Mouse (Mus musculus) monocyte, adult 5-6 weeks (primary cell): ENCODE measurements around the gene Iqcj. TPM values are rescaled to one million over a fixed set of nuclear protein-coding genes. Genes with fewer than 3 reads are reported as not detected.

Experiments
- ATAC-seq: fragments of 153-309, 156-312 bp; replicated peaks from 2 replicates; pipeline ENCODE4 v1.8.0; 2017; ENCODE audit warnings: mild to moderate bottlenecking; ENCODE audit not compliant: low TSS enrichment, insufficient number of reproducible peaks, severe bottlenecking, poor library complexity, low FRiP score
- total RNA-seq: library from RNA; stranded (forward); fragments of 200-1000, 200-491, 200-594 nt; gene quantifications from 3 replicates; pipeline ENCODE4 v1.2.3, GENCODE M21; 2017

Gene Iqcj
- total RNA-seq: not detected in 3 replicates

DNA sequence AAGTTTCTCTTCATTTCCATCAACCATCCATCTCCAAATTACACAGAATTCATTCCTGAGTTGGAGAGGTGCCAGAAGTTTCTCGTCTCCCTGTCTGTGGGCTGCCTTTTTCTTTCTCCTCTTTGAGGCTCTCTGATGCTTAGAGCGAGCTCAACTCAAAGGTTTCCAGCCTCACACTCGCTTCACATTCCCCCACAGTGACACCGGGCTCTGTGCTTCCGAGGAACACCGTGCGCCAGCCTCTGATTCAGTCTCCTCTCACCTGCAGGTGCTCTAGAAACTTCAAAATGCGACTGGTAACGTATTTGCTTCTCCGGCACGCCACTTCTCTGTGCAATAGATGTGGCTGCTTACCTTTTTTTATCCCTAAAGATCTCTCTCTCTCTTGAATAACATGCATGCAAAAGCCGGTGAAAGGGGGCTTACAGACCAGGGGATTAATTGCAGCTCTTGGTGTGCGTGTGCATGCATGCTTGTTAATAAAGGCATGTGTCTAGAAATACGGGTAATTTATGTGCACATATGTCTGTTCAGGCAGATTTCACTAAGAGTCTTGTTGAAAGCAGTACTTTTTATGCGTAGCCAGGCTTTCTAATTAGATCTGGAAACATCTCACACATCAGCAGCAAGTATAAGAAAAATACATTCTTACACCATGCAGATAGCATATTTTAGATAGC lies at the start of gene Iqcj, which contains the start of gene Iqschfp:
Gene Iqcj (plus strand): TSS at position 195 of the 680 bp plus-strand sequence.
Gene Iqschfp (plus strand): TSS at position 207 of the 680 bp plus-strand sequence.
- no peak for ATAC-seq

DNA sequence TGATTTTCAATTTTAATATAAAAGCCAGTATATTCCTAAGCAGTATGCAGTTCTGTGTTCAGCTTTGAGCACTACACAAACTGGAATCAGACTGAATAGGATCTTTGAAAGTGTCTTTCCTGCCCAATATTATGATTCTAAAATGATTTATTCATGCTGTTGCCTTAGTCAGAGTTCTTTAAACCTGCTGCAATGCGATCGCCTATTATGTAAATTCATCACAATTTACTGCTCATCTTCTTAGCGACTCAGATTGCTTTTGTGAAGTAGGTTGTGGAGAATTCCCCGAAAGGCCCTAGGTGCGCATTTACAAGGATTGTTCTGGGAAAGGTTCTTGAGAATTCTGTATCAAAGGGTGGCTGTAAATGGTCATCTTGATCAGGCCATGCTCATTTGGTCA lies 39.6 kb upstream of the Iqcj start:
- ATAC-seq: no peak

DNA sequence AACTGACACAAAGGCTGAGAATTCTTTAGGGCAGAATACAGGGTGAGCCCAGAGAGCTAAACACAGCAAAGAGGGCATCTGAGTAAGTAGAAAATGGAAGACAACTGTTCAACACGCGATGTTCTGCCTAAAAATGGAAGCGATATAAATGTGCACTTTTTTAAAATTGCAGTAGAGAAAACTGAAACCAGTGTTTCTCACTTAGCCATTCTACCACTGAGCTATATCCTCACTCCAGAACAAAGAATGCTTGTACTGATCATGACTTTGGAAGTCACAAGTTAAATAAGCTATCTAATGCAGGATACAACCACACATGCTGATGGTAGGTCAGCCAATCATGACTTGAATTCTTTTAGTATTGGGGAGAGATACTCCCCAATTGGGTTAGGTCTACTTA lies 30.5 kb upstream of the Iqcj start:
- ATAC-seq: no peak

DNA sequence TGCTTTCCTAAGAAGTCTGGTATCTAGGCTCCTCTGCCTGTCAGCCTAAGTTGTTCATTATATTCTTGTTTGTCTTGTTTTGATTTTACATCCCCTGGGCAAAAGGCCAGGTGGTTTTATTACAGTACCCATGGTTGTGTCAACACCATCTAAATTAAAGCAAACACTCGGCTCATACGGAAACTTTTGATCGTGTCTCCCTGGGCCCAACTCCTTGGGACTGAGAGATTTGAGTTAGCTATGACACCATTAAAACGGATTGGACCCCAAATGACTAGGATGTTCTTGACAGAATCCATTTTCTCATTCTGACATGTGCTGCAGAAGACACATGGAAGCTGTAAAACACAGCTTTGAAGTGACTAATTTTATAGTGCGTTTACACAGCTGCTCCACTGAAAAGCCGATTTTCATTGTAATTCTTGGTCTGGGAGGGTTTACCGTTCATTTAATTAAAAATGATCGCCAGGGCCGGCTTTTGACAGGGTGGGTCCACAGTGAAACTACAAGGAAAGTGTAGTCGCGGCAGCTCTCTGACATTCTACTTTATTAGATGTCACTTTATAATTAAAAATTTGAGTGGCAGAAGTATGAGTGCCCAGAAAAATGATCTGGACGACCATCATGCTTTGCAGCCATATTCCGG lies 24.5 kb upstream of the Iqcj start:
- no peak for ATAC-seq

DNA sequence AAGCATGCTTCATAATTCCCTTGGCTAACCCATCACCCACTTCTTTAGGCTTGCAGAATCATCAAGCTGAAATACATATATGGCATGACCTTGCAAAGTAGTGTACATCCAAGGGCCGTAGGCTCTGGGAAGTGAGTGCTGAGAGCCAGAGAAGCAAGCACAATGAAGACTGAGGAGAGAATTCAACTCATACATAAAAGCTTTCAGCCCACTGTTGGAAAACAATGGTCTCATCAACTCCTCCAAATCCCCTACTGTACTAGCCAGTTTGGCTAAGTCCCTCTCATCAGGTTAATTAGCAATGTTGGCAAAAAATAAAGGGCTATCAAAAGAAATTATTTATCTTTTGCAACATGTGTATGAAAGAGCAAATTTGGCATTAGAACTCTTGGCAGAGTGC lies 22.6 kb upstream of the Iqcj start:
- ATAC-seq: no peak

DNA sequence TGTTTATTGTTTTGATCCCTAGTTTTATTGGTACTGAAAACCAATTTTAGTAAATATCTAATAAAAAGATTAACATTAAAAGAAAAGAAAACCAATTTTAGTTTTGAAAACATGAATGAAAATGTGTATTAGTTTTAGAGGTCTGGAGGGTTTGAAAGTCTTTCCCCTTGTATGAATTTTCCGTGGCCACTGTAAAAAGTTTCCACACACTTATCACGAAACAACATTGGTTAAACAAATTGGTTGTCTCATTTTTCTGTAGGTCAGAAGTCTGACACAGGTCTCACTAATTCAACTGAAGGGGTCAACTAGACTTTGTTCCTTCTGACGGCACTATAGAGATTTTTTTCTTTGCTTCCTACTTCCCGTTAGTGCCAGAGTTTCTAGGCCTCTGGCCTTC lies 14.8 kb upstream of the Iqcj start:
- ATAC-seq: no peak

DNA sequence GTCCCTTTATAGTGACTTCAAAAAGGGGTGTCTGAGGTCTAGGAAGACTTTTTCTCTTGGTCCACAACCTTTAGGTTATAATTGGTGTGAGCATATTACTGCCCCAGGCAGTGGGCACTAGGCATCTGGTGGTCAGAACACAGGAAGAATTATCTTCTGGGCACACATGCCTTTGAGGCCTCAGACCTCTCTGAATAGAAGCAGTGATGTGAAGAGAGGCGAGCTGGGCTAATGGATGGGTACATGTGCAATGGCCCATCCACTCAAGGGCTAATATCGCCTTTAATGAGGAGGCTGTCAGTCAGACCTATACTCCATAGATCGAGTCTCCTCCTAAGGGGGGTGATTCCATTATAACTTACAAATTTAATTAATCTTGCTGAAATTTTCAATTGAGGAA lies 7.7 kb upstream of the Iqcj start:
- no peak for ATAC-seq

DNA sequence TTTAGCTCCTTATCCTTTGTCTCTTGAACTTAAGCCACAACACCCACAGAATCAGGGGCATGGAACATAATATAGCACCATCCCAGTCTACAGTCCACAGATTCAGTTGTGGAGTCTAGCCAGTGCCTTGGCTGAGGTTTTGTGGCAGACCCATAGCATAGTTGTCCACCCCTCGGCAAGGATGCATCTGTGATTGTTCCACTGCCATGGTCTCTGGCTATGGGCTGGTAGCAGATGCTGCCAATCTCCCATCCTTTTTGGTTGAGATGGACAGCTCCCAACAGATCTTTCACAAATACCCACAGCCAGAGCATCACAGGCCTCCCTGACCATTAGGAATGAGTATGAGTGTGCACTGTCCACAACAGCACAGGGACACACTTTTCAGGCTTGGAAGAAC lies 5.8 kb upstream of the Iqcj start:
- no peak for ATAC-seq

DNA sequence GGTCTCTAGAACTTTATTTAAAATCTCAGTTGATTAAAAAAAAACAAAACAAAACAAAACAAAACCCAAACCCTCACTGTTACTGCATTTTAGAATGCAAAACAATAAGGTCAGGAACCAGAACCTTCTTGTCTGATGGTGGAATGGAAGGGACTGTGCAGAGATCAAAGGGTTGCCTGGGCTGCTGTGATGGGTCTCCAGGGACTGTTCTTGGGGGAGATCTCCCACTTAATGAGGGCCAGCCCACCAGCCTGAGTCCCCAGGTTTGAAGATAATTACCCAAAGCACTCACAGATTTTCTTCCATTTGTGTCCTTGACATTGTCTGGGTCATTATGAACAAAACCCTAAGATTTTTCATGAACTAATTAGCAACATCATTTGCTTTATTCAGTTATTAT lies 4.8 kb upstream of the Iqcj start:
- no peak for ATAC-seq

DNA sequence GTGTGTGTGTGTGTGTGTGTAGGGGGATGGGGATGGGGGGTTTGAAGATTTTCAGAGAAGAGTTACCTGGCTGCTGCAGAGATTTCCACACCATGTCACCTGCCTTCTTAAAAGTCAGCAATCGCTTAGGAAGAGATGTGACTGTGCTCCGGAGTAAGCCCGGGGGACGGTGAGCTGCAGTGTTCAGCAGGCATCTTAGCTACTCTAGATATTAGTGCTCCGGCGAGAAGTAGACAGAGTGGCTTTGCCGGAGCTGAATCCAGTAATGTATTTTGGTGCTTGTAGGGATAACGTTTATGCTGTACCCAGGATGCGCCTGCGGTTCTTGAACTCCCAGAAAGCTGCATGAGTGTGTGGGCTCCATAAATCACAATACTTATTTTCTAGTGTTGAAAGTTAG lies 748 bp downstream of the Iqcj start:
- ATAC-seq: no peak

DNA sequence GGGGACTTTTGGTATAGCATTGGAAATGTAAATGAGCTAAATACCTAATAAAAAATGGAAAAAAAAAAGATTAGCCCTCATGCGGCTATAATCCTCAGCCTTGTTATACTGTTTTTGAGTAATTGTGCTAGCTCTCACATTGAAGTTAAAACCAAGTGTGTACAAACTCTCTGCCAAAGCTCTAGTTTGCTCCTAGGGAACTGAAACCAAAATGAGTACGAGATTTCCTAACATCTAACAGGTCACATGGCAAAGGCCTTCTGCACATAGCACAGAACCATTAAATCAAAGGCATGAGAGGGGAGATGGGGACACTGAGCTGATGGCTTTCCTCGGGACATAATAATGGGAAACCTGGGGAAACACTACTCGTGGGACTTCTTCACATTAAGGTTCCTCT lies 10.5 kb downstream of the Iqcj start:
- no peak for ATAC-seq

DNA sequence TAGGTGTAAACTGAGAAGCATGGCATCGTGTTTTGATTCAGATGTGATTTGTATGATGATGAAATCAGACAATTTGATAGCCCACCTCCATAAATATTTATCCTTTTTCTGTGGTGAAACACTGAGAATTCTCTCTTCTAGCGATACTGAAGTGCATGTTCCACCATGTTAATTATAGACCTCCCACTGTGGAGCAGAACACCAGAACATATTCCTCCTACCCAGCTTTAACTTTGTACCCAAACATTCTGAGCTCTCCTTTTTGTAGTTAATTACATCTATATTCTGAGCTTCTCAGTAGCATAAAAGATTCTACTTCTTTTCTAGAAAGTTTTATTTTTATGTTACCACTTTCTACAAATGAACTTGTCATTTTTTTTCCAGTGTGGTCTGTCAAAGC lies 16.6 kb downstream of the Iqcj start:
- no peak for ATAC-seq

DNA sequence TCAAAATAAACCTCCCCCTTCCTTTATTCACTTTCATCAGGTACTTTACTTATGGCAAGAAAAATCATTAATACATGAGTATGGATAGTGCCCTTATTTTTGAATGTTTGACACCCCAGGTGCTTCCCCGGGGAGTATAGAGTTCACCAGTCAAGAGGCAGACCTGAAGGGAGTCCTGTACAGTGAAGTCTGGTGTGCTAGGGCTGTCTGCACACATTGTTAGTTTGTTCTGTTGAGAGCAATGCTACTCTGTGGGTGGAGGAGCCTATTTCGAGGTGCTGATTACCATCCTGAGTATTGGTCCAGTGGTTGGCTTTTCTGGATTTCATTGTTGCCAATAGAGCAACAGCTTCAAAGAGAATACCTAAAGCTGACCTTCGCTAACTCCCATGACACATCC lies 26.1 kb downstream of the Iqcj start:
- no peak for ATAC-seq

DNA sequence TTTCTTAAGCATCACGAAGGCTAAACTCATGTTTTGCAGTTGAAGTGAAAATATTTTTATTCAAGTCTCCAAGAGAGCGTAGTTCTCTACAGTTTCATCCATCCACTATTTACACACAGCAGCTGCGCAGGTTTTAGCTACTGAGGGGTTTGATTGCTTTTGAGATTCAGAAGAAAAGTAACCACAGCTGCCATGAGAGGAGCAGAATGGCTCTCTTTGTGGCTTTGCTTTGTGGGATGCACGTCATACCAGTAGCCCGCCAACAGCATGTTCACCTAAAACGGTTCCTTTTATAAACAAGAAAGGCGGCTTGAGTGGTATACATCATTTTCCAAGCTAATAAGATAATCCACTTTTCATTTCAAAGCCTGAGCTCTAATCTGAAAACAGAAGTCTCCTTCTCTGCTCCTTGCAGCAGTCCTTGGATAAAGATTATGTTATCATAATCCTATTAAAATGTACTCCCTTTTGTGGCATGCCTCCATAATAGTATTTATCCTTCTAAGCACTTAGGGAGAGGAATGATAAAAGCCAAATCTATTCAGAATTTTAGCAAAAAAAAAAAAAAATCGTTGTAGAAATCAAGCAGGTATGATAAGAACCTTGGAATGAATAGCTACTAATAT lies 26.7 kb downstream of the Iqcj start:
- ATAC-seq: no peak

DNA sequence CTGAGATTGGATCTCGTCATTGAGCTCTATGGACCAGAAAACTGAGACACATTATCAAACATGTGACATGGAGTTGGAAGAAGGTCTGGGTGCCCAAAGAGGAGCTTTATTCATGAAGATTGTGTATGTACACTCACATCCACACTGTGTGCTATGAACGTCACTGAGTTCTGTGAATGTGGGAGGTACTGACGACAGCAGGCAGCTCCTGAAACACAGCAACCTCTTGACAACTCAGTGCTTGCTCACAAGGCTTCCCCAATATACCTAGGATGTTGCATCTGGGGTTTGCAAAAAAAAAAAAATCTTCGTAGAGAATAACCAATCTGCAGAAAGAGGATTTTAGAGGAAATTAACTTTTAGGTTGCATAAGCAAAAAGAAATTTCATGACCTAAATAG lies 31.1 kb downstream of the Iqcj start:
- ATAC-seq: no peak

DNA sequence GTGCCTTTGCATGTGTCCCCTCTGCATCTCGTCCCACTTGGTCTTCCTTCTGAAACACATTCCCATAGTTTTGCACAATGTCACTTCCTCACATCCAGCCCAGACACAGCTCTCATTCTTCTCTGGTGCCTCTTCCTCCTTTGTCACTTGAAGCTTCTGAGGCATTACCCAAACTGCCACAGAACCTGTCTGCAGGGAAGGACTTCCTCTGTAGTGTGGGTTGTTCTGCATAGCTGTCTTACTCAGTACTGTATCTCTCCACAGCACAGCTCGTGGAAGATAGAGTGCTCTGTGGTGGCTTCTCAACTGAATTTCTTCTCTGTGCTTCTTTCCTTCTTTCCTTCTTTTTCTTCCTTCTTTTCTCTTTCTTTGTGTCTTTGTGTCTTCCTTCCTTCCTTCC lies 33.4 kb downstream of the Iqcj start:
- no peak for ATAC-seq

DNA sequence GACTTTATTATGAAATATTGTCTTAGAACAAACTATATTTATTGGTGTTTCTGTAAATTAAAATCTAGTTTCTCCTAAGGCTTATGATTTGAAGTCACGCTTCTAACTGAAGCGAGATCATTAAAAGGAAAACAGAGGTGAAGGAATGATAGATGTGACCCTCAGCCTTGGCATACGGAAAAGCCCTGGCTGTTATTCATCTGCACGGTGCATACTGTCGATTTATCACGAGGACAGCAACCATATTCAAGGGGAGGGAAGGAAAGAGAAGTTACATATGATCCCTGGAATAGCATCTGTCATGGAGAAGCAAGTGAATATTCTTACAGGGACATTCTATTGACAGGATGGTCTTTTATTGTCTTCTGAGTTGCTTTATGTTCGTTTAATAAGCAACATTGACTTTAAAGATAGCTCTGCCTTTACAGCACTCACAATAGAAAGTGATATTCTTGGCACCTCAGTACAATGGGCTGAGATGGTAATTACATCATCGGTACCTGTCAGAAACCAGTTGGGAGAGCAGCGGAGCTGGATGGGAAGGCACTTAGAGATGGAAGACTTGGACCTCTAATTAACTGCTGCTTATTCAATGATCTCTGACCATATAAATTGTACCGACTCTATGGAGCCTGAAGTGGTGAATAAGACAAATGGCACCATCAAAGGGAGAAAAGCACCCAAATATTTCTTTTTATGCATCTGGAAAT lies 38.6 kb downstream of the Iqcj start:
- ATAC-seq: no peak

DNA sequence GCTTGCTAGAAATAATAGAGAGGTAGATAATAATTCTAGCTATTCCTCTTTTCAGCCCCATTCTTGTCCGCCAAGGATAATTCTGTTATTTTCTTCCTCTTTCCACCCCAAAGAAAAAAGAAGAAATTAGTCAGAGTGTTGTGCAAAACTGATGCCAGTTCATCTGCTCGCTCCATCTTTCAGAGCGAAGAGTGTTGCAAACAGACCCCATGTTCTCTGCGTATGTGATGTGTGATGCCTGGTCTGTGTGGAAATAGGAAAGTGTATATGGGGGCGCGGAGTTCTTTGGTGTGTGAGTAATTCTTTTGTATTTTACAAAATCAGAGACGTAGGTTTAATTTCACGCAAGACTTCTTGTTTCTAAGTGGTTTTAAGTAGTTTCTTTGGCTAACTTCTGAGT lies 39.2 kb downstream of the Iqcj start:
- no peak for ATAC-seq

DNA sequence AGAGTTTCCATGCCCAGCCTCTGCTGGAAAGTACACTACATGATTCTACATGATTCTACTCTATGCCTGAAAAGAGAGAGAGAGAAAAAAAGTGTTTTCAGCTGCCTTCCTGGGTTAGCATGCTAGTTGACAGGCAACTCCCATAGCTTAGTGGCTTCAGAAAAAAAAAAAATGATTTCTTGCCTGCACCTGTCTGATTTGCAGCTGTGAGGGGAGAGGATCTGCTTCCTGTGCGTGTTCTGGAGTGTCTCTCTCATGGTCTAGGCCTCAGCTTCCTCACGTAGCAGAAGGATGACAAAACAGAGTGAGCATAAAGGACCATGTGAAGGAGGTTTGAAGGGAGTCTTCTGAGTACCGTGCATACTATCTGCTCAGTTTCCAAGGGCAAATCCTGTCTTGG lies 39.9 kb downstream of the Iqcj start:
- ATAC-seq: no peak

DNA sequence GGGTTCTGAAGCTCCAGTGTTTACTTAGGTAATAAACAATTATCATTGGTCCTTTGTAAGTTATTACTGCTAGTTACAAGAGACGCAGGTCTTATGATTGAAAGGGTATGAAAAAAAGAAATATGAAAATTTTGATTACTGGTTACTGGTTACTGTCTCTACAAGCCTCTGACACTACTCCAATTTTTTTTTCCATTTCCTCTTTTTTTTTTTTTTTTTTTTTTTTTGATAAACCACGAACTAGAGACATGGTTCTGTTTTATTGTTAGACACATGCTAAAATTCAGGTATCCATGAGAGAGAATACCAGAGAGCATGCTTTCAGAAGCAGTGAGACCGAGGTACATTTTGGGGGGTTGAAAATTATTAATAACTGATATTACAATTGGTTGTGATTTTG lies 43.8 kb downstream of the Iqcj start:
- ATAC-seq: no peak
